Mouse (Mus musculus) midbrain, embryonic 16.5 days (tissue): ENCODE results near the gene Gm128. TPM values are rescaled to one million over a fixed set of nuclear protein-coding genes. Genes with fewer than 3 reads are reported as not detected.
"Not testable (repeated sequence)": the region's sequence is repeated elsewhere in the genome, so short reads cannot be mapped to it uniquely, and the experiment has no call there.

Experiments
- ATAC-seq: fragments of 200-750 bp; cut with Nextera tagmentation; 2 replicates; pipeline ENCODE4 v1.8.0; 2017; ENCODE audit warnings: moderate TSS enrichment
- H3K27ac ChIP-seq: fragments of 300-500 bp; sonication (generic); 2 replicates; pipeline ENCODE4 v1.5.1; 2014; ENCODE audit warnings: mild to moderate bottlenecking, low read length, mixed read lengths
- H3K27me3 ChIP-seq: fragments of 300-500 bp; sonication (generic); 2 replicates; pipeline ENCODE4 v1.6.1; 2014; ENCODE audit warnings: low read depth, low read length, mixed read lengths; ENCODE audit not compliant: control insufficient read depth, insufficient read depth
- H3K36me3 ChIP-seq: fragments of 300-500 bp; sonication (generic); 2 replicates; pipeline ENCODE4 v1.6.1; 2014; ENCODE audit warnings: mild to moderate bottlenecking, low read length, moderate library complexity, mixed read lengths; ENCODE audit not compliant: control insufficient read depth, insufficient read depth
- H3K4me1 ChIP-seq: fragments of 300-500 bp; sonication (generic); 2 replicates; pipeline ENCODE4 v1.6.1; 2014; ENCODE audit warnings: mild to moderate bottlenecking, low read length, mixed read lengths; ENCODE audit not compliant: control insufficient read depth, insufficient read depth
- H3K4me2 ChIP-seq: fragments of 300-500 bp; sonication (generic); 2 replicates; pipeline ENCODE4 v1.6.1; 2014; ENCODE audit warnings: mild to moderate bottlenecking, low read length, mixed read lengths
- H3K4me3 ChIP-seq: fragments of 300-500 bp; sonication (generic); 2 replicates; pipeline ENCODE4 v1.5.1; 2014; ENCODE audit warnings: low read depth, mild to moderate bottlenecking, low read length, moderate library complexity, mixed read lengths
- H3K9ac ChIP-seq: fragments of 300-500 bp; sonication (generic); 2 replicates; pipeline ENCODE4 v1.6.1; 2014; ENCODE audit warnings: low read depth, low read length, mixed read lengths
- H3K9me3 ChIP-seq: fragments of 300-500 bp; sonication (generic); replicated peaks from 2 replicates; pipeline ENCODE4 v1.6.1; 2014; ENCODE audit warnings: mild to moderate bottlenecking, low read length, mixed read lengths; ENCODE audit not compliant: control insufficient read depth, poor library complexity, severe bottlenecking
- WGBS: fragments of 180-500 bp; shearing (Covaris S2); extraction: QIAGEN DNeasy Blood & Tissue Kit; methylation state at CpG from one replicate; pipeline ENCODE4 v1.1.7; 2014; 5-methylcytosine and 5-hydroxymethylcytosine counted together
- polyA plus RNA-seq: library from polyadenylated mRNA; unstranded; fragments of >200 nt; fragmentation: Nextera tagmentation; extraction: Ambion mirVana; gene quantifications from 2 replicates; pipeline ENCODE4 v1.2.1, GENCODE M21; 2015

Gene Gm128
- polyA plus RNA-seq, 1 experiment from 2014 or later: 0.21 TPM

DNA sequence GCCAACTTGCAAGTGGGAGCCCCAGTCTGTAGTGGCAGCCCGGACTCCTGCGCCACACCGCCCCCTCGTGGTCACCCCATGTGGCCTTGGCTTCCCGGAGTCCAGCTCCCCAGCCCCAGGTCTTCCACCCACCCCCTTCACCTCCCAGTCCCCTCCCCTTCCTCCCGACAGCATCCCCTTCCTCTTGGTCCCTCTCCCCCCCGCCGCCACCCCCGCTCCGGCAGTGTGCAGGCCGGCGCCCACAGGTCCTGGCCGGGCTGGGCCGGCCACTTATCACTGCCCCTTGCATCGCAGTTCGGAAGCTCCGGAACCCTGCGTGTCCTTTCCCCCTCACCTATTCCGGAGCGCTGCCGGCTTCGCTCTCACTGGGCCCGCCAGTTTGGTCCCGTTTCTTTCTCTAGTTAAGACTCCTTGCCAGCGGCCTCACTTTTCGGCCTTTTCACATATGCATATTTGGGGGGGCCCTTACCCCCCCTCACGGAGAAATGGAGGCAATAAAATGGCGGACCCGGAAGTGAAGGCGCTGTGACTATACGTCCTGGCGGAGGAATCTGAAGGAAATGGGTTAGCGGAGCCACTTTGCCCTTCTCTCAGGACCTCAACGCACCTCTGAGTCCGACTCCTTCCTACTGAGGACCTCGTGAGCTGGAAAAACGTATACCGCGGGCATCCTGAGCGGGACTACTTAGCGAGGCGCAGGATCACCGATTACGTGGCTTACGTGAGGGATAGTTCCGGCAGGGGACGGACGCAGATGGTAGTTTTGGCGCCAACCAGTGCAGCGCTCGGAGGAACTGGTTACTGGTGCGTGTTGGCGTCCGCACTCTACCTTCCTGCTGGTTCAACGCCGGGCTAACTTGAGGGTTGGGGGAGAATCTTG lies 23.9 kb downstream of the Gm128 start, which contains the start of gene Gabpb2:
Gene Gabpb2, minus strand, starts transcription at position 662 of the 880 bp plus-strand sequence.
- Histone ChIP-seq H3K9ac (peak within 1 kb of the TSS; percentile 89), H3K27ac (peak within 1 kb of the TSS; percentile 94), H3K4me2 (peak within 1 kb of the TSS; percentile 69), H3K9me3 (no peaks in the 10 kb centered on the region), H3K4me3 (peak within 1 kb of the TSS; percentile 79), H3K4me1 (peaks cover 13% of the 10 kb centered on the region), H3K27me3 (no peaks in the 10 kb centered on the region), H3K36me3 (peaks cover 17% of the 10 kb centered on the region)
- peak; percentile 90 for ATAC-seq
- WGBS: under 1% methylated on average over 56 of the region's 56 CpGs

GRCm38 (mm10) chr3:95216655-95217254 lies 24.6 kb downstream of the Gm128 start:
- ATAC-seq: no peak
- H3K4me3 ChIP-seq: peak overlapping the region; percentile 79
- peaks cover 17% of the 10 kb centered on the region for H3K36me3 ChIP-seq
- H3K27ac ChIP-seq: peak overlapping the region; percentile 94; the same call in 1 of the 2 replicates
- H3K4me2 ChIP-seq: peak overlapping the region; percentile 69
- 15% methylated on average over 4 of the region's 4 CpGs for WGBS
- H3K4me1 ChIP-seq: peaks cover 13% of the 10 kb centered on the region
- no peaks in the 10 kb centered on the region for H3K27me3 ChIP-seq
- no peaks in the 10 kb centered on the region for H3K9me3 ChIP-seq
- H3K9ac ChIP-seq: peak overlapping the region; percentile 89

DNA sequence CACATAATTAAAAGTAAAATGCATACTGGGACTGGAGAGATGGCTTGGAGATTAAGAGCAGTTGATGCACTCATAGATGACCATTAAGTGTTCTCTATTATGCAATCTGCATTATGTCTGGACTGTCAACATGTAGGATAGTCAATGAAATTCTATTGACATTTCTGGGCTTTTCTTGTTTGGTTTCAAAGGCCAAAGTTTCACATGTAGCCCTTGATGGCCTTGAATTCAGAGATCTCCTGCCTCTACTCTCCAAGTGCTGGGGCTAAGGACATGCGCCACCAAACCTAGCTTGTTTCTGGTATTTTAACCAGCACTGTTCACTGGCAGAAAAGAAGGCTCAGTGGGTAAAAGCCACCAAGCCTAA lies 27.8 kb downstream of the Gm128 start:
- Histone ChIP-seq H3K36me3 (peaks cover 5% of the 10 kb centered on the region; the same call in 1 of the 2 replicates), H3K4me1 (peaks cover 13% of the 10 kb centered on the region), H3K27ac (no peak overlapping the region), H3K27me3 (no peaks in the 10 kb centered on the region), H3K9ac (no peak overlapping the region), H3K4me2 (no peak overlapping the region), H3K4me3 (no peak overlapping the region), H3K9me3 (no peaks in the 10 kb centered on the region)
- WGBS: 97% methylated on average over 1 of the region's 1 CpGs
- no peak for ATAC-seq

DNA sequence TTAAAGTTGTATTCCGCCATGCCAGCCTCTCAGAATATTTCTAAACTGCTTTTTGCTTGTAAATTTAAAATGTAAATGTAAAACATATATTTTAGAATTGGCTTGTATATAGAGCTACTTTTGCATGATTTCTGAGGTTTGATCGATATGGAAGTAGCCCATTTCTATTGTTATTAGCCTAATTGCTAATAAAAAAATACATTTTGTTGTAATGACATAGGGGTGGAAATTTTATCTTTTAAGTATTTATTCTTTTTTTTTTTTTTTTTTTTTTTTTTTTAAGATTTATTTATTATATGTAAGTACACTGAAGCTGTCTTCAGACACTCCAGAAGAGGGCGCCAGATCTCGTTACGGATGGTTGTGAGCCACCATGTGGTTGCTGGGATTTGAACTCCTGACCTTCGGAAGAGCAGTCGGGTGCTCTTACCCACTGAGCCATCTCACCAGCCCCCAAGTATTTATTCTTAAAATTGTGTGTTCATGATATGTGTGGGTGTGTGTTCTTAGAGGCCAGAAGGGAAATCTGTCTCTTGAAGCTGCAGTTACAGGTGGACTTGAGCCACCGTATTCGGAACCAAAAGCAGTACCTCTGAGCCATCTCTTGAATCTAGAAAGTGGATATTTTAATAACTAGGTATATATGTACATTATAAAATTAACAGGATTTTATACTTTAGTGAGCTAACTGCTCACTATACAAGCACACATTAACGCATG lies 28.3 kb downstream of the Gm128 start:
- H3K36me3 ChIP-seq, H3K4me3 ChIP-seq, H3K9me3 ChIP-seq, H3K9ac ChIP-seq, H3K27me3 ChIP-seq, ATAC-seq, H3K27ac ChIP-seq, H3K4me2 ChIP-seq: not testable (repeated sequence)
- H3K4me1 ChIP-seq: peaks cover 11% of the 10 kb centered on the region
- WGBS: 94% methylated on average over 7 of the region's 10 CpGs

GRCm38 (mm10) chr3:95210585-95210984 lies 30.8 kb downstream of the Gm128 start:
- WGBS: 30% methylated on average over 2 of the region's 2 CpGs

DNA sequence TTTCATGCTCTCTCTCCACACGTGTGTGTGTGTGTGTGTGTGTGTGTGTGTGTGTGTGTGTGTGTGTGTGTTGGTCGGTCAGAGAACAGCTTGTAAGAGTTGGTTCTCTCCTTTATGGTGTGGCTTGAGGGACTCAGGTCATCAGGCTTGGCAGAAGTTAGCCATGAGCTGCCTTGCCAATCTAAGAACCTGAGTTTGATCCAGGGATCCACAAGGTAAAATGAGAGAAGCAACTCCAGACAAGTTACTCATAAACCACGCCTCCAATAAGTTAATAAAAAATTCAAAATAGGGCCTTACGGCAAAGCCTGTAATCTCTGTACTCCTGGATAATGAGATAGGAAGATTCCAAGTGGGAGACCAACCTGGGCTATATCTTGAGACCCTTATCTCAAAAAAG lies 33.1 kb downstream of the Gm128 start:
- no peak for ATAC-seq
- Histone ChIP-seq H3K27me3 (no peaks in the 10 kb centered on the region), H3K9ac (no peak overlapping the region), H3K9me3 (no peaks in the 10 kb centered on the region), H3K4me2 (no peak overlapping the region), H3K36me3 (peaks cover 6% of the 10 kb centered on the region; the same call in 1 of the 2 replicates), H3K27ac (no peak overlapping the region), H3K4me1 (no peaks in the 10 kb centered on the region), H3K4me3 (no peak overlapping the region)
- WGBS: 94% methylated on average over 3 of the region's 4 CpGs

More at GRCm38 (mm10) chr3:95210585-95210984, 30.8 kb downstream of the Gm128 start:
- Histone ChIP-seq H3K9me3 (no peaks in the 10 kb centered on the region), H3K36me3 (peaks cover 11% of the 10 kb centered on the region; the same call in 1 of the 2 replicates), H3K27ac (no peak overlapping the region), H3K4me3 (no peak overlapping the region), H3K4me1 (no peaks in the 10 kb centered on the region), H3K9ac (no peak overlapping the region), H3K4me2 (no peak overlapping the region), H3K27me3 (no peaks in the 10 kb centered on the region)
- ATAC-seq: no peak

- Histone ChIP-seq H3K4me2 (no peak overlapping the region), H3K4me1 (no peaks in the 10 kb centered on the region), H3K27ac (no peak overlapping the region), H3K36me3 (peaks cover 27% of the 10 kb centered on the region), H3K4me3 (no peak overlapping the region), H3K27me3 (no peaks in the 10 kb centered on the region), H3K9me3 (no peaks in the 10 kb centered on the region), H3K9ac (no peak overlapping the region)
- WGBS: 89% methylated on average over 6 of the region's 6 CpGs
- ATAC-seq: no peak
Measured at GRCm38 (mm10) chr3:95203880-95204279, 37.5 kb downstream of the Gm128 start.

- H3K4me2 ChIP-seq: no peak overlapping the region
- 81% methylated on average over 2 of the region's 2 CpGs for WGBS
- peaks cover 30% of the 10 kb centered on the region for H3K36me3 ChIP-seq
Measured at GRCm38 (mm10) chr3:95200562-95200961, 40.8 kb downstream of the Gm128 start.

More at GRCm38 (mm10) chr3:95200562-95200961, 40.8 kb downstream of the Gm128 start:
- ATAC-seq: no peak
- H3K4me1 ChIP-seq: no peaks in the 10 kb centered on the region
- no peaks in the 10 kb centered on the region for H3K27me3 ChIP-seq
- no peak overlapping the region for H3K27ac ChIP-seq
- no peaks in the 10 kb centered on the region for H3K9me3 ChIP-seq
- H3K4me3 ChIP-seq: no peak overlapping the region
- H3K9ac ChIP-seq: no peak overlapping the region
